ENCODE assay signal across 8 mouse cellular contexts in the genomic region with DNA sequence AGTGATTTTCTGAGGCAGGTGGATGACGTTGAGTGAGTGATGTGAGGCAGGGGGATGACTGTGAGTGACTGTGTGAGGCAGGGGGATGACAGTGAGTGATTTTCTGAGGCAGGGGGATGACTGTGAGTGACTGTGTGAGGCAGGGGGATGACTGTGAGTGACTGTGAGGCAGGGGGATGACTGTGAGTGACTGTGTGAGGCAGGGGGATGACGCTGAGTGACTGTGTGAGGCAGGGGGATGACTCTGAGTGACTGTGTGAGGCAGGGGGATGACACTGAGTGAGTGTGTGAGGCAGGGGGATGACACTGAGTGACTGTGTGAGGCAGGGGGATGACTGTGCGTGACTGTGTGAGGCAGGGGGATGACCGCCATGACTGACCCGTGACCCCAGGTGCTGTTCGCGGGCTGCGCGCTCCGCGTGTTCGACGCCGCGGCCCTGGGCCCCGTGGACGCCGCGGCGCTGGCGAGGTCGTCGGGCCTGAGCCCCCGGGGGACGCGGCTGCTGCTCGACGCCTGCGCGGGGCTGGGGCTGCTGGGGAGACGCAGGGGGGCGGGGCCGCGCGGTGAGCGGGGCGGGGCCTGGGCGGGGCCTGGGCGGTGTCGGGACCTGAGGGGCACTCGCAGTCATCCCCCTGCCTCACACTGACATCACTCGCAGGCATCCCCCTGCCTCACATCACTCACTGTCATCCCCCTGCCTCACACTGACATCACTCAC. TPM values are rescaled to one million over a fixed set of nuclear protein-coding genes. Genes with fewer than 3 reads are reported as not detected.
DNase-seq lines count a peak whose midpoint lies in the region; ATAC-seq and TF ChIP-seq lines count a peak whose summit lies in the region.

No protein-coding gene starts in this region.

- ATAC-seq in frontal cortex, adult (ENCODE audit: low TSS enrichment) = peak; percentile 72
- peak; percentile 67 for ATAC-seq in intestine, postnatal 0 days
- peak; percentile 76 for ATAC-seq in monocyte, adult 5-6 weeks (replicated peaks; ENCODE audit: insufficient number of reproducible peaks, low FRiP score, low TSS enrichment, poor library complexity, severe bottlenecking)

- H3K9me3 ChIP-seq in intestine, postnatal 0 days (ENCODE audit: control insufficient read depth) = peaks cover 29% of the 10 kb centered on the region

- no peak for TF ChIP-seq CTCF in intestine, postnatal 0 days (IDR thresholded peaks at IDR 0.05; ENCODE audit: low read depth)

- H3K4me2 ChIP-seq in intestine, postnatal 0 days (replicated peaks; ENCODE audit: low read depth) = no peak overlapping the region

- no peak overlapping the region for H3K27ac ChIP-seq in intestine, postnatal 0 days (ENCODE audit: low read depth, low read length)

- DNase-seq in frontal cortex, adult 2 months (ENCODE audit: extremely low spot score in 1 of 2, low spot score in 1 of 2) = no peak
- DNase-seq in 3134 (ENCODE audit: extremely low read depth, insufficient read length, low spot score) = peak; percentile 59
- peak; percentile 33 for DNase-seq in embryo, embryonic 9.5 days (ENCODE audit: extremely low spot score)
- DNase-seq in gastrocnemius, adult 8-10 months (ENCODE audit: low spot score in 2 of 2) = no peak
- no peak for DNase-seq in urinary bladder, postnatal 10 days (ENCODE audit: low spot score)

- no peaks in the 10 kb centered on the region for H3K4me1 ChIP-seq in intestine, postnatal 0 days (replicated peaks; ENCODE audit: control insufficient read depth, insufficient read depth, low read length)

- no peaks in the 10 kb centered on the region for H3K27me3 ChIP-seq in intestine, postnatal 0 days (replicated peaks; ENCODE audit: control insufficient read depth, insufficient read depth, low read length)

- no peak overlapping the region for H3K4me3 ChIP-seq in intestine, postnatal 0 days (ENCODE audit: low read depth, low read length)

- H3K9ac ChIP-seq in intestine, postnatal 0 days (ENCODE audit: low read depth, low read length) = no peak overlapping the region

- WGBS in intestine, postnatal 0 days = 68% methylated on average over 35 of the region's 42 CpGs

- peaks cover 4% of the 10 kb centered on the region; the same call in 1 of the 2 replicates for H3K36me3 ChIP-seq in intestine, postnatal 0 days (ENCODE audit: control insufficient read depth, insufficient read depth)

RNA-seq across cellular contexts. Expression of a gene that starts 0.9 kb away (rescaled TPM):
- polyA plus RNA-seq in frontal cortex, adult 2 months (2012; rRNA removed) = not detected in 2 replicates
- not detected in 2 replicates for polyA plus RNA-seq in intestine, postnatal 0 days (2015; fragmentation: Nextera tagmentation; extraction: Ambion mirVana)
- total RNA-seq in monocyte, adult 5-6 weeks (2017) = not detected in 3 replicates
- total RNA-seq in gastrocnemius, adult 8-10 months (2022) = not detected

Comparison
In these comparisons a context has a peak if more than half of its experiments do, and no peak if none do; other contexts are left out.
1. DNase-seq: peak in 3134 (single experiment) and embryo, embryonic 9.5 days (single experiment); none in frontal cortex, adult 2 months (0 of 2), gastrocnemius, adult 8-10 months (0 of 2) and urinary bladder, postnatal 10 days (single experiment).
2. Peak in every context shown above with its lines, with median percentiles within 50 percentile points of each other: ATAC-seq.